Mouse (Mus musculus) adrenal gland, adult 8-10 months (tissue): ENCODE results near the gene Rnf182. TPM values are rescaled to one million over a fixed set of nuclear protein-coding genes. Genes with fewer than 3 reads are reported as not detected.

Experiments used
- DNase-seq: peaks from one replicate; pipeline ENCODE4 v3.0.0; 2022
- total RNA-seq, 4 experiments: library from RNA; stranded (reverse); gene quantifications; 2 replicates each; pipeline ENCODE4 v1.2.4; 2022

Rnf182 gene
- total RNA-seq, 4 experiments from 2014 or later, result 0.23 to 1.3 (median 0.79) TPM

DNA sequence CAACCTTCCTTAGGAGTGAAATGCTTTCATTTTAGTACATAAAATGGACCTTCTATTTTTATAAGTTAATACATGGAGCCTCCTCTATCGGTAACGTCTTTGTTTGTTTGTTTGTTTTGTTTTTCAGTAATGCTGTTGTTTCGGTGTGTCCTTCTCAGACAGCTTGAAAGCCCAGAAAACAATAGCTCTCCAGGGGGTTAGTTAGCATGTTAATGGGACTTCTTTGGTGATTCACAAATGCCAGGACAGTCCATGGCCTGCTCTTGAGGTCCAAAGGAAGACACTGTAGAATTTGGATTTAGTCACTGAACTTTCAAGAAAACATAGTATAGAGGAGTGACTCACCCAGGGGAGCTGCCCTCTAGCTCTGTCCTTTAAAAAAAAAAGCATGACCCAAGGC is 843 bp upstream of the Rnf182 start:
- DNase-seq, result no peak

DNA sequence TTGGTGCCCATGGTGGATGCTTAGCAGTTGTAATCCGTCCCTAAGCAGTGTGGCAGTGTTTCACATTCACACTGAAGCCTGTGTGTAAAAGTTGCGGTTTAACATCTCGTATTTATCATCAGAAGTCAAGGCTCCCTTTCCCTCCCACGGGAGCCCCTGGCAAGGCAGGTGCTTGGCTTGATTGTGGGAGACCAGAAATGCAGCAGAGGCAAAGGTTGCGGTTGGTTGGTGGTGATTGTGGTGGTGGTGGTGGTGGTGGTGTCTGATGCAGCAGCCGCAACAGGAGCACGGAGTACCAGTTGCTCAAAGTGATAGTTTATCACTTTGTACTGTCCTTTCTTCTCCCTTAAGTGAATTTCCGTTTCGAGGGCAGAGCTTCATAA is 325 bp upstream of the Rnf182 start:
- DNase-seq, result no peak

DNA sequence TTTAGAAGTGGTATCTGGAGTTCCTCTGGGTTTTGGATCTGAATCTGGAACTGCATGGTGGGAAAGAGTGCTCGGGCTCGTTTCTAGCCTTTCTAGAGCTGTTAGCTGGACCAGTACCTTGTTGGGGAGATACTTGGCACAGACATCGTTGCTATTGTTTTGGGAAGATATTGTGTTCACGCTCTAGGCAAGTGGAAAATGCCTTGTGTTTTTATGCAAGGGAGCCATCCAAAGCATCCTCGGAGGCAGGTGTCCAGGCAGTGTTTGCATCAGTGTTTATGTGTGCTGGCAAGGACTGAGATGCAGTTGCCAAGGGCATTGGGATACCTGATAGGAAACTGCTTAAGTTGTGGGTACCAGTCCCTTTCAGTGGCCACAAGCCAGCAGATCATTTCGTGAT is 1.0 kb downstream of the Rnf182 start:
- no peak for DNase-seq

DNA sequence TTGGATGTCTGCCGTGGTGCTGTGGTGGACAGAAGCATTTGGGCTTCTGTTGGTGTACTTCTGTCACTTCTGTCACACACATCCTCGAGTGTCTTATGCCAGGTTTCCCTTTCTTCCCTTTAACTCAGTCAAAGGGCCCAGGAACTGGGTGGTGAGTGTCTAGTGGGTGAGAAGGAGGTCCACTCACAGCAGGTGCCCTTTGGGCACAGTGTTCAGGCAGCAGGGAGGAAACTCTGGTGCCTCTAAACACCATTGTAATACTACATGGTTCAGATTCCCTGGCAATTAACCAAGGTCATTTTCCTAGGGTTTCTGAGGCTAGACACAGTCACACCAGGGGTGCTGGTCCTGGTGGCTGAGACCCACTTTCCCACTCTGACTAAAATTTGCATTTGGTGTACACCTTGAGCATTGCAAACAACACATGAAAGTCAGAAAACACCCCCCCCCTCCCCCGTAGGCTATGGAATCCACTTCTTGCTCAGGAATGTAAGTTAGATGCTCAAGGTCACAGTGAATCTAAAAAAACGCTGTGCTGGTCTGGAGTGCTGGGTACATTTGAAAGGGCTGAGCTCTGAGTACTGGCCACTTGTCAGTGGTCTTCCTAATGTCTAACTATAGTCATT is 4.2 kb downstream of the Rnf182 start:
- no peak for DNase-seq

DNA sequence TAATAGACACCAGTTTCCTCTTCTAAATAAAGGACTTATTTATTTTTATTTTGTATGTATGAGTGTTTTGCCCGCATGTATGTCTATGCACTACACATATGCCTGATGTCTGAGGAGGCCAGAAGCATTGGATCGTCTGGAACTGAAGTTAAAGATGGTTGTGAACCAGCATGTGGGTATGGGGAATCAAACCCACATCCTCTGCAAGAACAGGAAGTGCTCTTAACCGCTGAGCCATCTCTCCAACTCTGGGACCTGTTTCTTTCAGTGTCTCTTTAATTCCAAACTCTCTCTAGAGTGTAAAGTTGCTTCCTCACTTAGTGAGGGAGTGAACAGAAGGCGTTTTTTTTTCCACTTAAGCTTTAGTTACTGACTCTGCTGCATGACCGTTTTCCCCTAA is 12.4 kb downstream of the Rnf182 start:
- no peak for DNase-seq

DNA sequence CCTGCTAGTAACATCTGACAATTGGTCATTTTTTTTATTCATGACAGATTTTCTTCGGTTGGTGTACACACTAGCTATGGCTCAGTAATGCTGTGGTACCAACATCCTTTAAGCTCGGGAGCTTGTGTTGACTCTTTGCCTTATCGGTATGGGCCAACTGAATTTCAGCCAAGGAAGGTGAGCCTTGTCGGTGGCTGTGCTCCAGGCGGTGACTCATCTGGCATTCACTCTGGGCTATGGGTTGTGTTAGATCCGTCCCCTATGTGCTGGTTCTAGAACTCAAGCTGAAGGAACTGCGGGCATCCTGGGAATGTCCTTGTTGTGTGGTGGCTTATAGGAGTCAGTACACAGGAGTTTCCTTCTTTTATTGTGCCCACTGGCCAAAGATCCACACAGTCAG is 14.3 kb downstream of the Rnf182 start:
- peak; percentile 26 for DNase-seq

DNA sequence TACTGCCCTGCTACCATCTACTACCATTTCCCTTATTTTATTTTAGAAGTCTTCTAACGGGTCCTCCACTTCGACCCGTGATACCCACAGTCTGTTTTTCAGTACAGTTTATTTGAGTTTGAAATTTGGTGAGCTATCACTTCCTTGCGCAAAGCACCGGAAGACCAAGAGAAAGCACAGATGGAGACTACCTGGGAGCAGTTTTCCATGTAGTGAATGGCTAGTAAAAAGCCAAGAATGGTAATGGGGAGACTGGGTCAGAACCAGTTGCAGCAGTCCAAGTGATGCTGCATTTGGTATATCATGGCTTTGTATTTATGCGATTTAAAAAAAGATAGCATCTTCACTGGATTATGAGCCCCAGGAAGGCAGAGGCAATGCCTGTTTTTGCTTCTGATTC is 15.8 kb downstream of the Rnf182 start:
- no peak for DNase-seq

DNA sequence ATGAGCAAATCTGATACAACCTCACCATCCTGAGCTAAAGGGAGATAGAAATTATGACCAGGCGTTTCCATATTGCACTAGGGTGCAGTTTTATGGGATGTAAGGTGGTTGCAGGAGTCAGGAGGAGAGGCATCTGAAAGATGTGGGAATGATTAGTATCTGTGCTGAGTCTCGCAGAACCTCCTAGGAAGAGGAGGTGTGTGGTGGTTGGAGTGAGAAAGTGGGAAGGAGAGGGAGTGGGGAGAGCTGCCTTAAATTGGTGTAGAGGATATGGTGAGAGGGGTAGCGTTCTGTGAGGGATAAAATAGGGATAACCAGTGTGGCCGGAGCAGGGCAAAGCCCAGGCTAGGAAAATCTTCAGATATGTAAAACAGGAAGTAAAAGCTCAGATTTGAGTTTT is 17.5 kb downstream of the Rnf182 start:
- DNase-seq, result no peak

DNA sequence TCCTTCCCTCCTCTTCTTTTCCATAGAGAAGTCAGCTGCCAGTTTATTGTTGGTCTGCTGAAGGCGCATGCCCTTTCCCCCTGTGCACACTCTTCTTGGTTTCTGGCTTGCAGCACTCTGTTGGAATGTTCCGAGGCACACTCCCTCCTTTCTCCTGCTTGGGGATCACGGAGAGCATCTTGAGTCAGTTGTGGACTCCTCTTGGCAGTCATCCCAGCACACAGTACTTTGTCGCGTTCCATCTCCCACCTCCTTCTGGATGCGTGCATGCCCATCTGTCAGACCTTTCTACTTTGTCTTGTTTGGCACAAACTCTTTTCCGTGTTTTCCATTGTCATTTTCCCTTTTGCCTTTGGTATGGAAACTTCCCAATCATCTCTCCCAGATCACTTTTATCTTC is 22.2 kb downstream of the Rnf182 start:
- no peak for DNase-seq

DNA sequence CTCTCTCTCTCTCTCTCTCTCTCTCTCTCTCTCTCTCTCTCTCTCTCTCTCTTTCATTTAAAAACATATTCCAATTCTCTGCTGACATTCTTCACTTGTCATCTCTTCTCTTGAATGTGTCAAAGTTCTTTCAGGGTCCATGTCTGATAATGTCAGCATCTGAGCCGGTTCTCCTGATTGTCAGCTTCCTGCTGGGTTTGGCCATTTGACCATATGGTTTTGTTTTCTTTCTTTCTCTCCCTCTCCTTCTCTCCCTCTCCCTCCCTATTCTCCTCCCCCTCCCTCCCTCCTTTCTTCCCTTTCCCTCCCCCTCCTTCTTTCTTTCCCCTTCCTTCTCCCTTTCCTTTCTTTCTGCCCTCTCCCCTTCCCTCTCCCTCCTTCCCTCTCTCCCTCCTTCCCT is 29.5 kb downstream of the Rnf182 start:
- DNase-seq, result no peak

DNA sequence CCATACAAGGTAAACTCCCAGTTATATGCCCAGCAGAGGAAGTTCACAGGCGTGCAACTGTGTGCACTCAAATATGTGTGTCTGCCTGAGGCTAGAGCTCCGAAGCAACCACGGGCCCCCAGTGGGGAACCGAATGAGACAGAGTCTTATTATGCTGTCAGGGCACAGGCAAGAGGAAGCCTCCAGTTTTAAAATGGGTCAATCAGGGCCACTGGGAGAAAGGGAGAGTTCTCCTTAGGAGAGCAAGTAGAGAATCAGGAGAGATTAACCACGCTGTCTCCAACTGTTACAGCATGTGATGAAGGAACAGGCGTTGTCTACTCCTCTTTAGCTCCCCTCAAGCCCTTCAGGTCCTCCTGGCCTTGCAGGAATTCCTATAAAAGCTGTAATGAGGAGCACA is 33.0 kb downstream of the Rnf182 start:
- no peak for DNase-seq

DNA sequence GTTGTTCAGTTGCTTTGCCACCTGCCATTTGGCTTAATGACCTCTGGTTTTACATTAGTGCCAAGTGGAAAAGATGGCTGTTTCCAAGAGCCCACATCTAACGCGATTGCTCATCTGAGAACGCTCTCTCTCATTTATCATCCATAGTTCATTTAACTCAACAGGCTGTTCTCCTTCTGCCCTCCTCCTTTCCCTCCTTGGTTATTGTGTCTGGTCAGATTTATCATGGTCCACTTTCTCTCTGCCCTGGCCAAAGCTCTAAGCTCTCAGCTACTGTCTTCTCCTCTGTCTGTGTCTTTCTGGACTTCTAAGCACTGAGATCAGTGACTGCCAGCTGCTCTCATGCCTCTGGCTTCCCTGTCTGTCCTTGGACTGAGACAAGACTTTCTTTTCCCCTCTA is 35.8 kb downstream of the Rnf182 start:
- DNase-seq, result no peak

DNA sequence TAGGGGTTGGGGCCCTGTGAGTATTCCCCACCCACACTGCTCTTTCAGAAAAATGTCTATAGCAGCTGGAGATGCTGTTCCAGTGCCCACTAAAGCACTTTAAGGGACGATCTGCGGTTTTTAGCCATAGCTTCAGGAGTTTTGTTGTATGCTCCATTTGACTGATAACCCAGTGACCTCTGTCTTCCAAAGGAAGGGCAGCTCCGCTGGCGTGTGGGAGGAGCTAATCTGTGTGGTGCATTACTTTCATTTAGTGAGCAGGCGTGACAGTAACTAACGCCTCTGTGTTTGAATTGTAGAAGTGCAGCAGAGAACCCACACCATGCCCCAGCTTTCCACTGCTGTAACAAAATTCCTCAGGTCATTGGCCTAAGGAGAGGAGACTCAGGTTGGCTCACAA is 38.6 kb downstream of the Rnf182 start:
- peak; percentile 4 for DNase-seq

DNA sequence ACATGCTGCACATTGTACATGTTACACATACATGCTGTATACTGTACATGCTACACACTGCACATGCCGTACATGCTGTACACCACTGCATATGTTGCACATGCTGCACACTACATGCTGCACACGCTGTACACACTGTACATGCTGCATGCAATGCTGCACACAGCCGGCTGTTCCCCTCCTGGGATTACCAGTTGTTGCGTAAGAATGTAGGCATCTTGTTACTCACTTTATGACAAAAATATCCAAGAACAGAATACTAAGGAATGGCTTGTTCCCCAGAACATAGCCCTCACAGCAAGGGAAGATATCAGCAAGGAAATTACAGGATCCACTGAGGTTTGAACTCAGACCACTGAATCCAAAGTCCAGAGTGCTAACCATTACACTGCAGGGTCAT is 47.7 kb downstream of the Rnf182 start:
- DNase-seq, result no peak

DNA sequence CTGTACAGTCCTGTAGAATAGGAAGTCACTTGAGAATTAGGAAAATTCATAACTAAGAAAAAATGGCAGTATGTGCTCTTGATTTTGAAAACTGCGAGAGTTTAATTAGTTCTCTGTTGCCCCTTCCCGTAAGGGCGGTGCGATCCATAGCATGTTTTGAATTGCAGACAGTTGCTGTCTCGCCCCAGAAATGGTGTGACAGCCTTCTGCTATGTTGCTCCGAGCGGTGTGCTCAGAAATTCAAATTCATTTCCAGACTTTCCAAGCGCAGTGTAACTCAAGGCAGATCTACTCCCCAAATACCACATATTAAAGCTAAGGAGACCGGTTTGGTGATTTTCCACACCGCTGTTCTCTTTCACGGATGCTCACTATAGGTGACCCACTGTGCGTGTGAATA is 50.6 kb downstream of the Rnf182 start:
- no peak for DNase-seq

DNA sequence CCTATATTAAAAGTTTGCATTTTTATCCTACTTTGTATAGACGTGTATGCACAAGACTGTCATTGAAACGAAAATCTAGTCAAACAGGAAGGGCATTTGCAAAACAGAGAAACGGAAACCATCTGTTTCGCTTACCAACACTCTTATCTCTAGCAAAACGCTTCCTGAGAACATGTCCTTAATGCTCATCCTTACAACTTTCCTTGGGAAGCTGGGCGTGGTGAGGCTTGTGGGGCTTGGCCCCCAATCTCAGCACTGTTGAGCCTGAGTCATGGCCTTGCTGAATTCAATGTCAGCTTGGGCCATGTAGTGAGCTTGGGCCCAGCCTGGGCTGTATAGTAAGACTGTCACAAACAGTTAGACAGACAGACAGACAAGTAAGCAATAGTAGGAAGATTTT is 51.4 kb downstream of the Rnf182 start:
- no peak for DNase-seq

DNA sequence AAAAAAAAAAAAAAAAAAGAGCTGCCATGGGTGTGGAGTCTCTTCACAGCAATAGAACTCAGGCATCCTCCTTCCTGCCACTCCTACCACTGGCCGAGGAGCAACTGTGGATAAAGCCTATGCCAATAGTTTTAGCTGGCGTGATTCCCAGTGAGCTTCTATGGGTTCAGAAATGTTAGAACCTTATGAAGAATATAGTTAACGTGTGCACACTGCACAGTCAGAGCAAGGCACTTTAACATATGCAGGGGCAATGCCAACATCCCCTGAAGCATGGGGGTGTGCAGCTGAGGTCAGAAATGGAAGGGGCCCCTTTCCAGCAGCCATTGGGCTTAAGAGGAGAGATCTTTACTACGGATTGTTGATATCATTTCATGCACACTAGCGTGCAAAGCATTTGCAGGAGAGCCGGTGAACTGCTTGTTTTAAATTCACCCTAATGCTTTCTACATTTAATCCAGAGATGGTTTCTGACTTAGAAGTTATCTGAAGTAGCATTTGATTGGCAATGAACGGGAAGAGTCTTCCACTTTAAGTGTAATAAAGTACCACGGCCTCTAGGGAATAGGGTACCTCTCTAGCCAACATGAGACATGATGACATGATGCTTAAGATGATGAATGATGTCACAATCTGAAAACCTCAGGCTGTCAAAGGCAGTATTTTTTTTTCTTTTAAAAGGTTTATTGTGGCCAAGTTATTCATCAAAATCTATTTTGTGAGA is 61.8 kb downstream of the Rnf182 start:
- DNase-seq, result no peak

DNA sequence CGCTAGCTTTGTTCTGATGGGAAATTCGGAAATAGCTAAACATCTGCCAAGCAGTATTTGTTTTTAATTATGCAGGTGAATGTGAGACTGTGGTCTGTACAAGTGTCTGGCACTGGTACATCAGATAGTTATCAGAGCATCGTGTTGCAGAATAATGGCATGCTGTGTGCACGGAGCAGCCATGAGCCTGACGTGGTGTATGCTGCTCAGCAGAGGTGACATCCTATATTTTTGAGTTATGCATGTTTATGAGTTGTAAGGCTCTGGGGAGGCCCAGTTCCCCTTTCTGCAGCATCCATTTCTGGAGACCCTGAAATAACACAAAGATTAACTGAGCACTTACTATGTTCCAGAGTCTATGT is 62.4 kb downstream of the Rnf182 start:
- no peak for DNase-seq

DNA sequence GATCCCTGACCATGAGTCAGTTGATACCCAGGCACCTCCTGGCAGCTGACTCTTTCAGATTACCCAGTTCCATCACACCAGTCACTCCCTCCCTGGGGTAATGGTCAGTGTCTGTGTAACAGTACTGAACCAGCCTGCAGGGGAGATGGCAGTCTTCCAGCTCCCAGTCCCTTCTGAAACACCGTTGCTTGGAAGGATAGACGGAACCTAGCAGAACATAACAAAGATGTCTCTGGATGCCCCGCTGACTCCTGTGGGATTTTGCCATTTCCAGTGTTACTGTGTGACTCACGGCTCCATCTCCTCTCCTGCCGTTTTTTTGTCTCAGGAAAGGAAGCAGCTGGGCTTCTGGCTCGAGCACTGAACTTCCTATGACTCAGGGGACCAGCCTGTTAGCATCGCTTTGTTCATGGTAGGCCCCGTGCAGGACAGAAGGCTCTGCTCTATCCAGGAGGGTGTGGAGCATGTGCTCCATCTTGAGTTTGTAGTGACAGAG is 69.0 kb downstream of the Rnf182 start:
- DNase-seq, result peak; percentile 13

DNA sequence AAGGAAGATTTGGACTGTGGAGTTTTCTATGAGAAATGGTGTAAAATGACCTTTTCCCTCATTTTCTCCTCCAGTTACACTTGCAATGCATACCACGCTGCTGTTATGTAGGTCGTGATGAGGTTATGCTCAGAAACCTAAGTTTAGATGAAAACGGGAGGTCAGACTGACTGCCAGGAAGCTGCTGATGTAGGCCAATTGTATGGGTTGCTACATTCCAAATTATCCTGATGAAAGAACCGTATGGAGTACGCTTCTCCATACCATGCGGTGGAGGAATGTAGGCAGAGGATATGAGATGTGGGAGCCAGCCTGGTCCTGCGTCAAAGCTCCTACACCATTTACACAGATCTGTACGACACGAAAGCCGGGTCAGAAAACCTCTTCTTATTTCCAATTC is 72.6 kb downstream of the Rnf182 start:
- no peak for DNase-seq

DNA sequence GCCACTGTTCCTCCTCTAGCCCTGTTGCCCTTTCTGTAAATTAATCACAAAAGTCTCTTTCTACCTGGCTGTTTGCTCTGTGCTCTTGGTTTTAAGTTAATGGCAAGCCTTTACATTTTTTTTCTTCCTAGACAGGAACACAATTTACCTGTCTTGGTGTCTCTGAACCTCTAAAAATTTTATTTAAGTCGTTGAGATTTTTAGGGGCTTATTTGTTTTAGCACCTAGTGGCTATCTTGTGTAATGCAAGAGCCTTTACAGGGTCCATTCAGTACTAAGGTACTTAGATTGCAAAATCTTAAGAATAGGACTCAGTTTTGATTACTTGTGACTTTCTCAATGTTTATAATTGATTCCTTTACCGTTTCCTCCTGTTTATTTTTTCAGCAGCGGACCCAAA is 76.2 kb downstream of the Rnf182 start:
- DNase-seq, result no peak

DNA sequence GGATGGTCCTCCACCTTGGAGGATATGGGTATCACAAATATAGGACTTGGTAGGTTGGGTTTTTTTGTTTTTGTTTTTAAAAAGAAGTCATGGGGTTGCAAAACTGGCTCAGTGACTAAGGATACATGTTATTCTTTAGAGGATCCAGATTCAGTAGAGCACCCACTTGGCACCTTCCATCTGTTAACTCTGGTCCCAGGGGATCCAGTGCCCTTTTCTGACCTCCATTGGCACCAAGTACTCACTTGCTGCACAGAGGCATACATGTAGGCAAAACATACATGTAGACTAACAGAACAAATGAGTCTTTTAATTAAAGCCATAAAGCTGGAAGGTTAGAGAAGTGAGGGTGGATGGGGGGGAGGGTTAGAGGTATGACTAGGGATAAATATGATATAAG is 80.0 kb downstream of the Rnf182 start:
- no peak for DNase-seq

DNA sequence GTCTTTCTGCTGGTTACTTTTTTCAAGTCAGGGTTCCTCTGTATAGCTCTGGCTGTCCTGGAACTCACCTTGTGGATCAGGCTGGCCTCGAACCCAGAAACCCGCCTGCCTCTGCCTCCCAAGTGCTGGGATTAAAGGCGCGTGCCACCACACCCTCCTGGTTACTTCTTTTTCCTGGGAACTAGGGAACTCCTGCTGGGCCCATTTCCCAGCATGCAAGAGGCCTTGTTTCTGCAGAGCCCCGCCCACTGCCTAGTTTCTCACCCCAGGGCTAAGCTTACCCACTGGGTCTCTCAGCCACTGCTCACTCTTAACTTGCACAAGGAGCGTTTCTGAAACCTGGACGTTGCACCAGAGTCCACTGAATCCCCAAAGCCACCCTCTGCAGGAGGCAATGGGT is 80.5 kb downstream of the Rnf182 start:
- DNase-seq, result no peak

DNA sequence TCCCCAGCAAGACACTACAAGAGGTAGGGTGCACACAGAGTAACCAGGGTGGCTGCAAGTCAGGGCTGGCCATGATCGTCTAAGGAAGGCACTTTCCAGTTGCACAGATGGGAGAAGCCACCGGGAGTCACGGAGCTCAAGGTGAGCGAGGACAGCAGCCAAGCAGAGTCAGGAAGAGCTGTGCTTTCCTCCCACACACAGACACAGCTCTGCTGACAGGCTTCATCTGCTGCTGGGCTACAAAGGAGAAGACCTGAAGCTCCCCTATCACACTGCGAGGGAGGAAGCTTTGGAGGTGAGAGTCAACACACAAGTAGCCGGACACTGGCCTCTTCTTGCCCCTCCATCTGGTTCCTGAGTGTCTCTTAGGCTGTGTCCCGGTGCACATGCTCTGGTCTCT is 83.0 kb downstream of the Rnf182 start:
- no peak for DNase-seq

DNA sequence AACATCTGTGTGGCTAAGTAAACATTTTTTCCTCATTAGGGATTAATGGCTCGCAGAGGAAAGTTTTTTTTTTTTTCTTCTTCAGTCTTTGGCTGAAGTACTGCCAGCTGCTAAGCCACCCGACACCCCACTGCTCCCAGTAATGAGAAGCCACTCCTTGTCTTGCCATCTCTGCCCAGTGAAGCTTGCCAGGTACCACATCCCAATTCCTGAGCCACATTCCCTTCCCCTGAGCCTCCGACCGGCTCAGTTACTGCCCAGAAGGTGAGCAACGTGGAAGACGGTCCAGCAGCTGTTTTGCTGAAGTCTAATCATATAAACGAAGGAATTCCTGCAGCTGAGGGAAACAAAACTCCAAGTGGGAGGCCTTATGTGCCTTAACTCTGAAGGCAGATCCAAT is 88.0 kb downstream of the Rnf182 start:
- DNase-seq, result no peak
